Mouse (Mus musculus) embryonic fibroblast, embryonic 13.5 days (primary cell): ENCODE measurements around the gene Fbxo30.

Experiments used
- CTCF ChIP-seq: IDR thresholded peaks from 2 replicates; pipeline ENCODE4 v1.5.1; 2011; ENCODE audit warnings: mild to moderate bottlenecking, control low read depth, low read length, moderate library complexity, borderline replicate concordance; ENCODE audit not compliant: insufficient read depth
- POLR2A ChIP-seq: IDR thresholded peaks from 2 replicates; pipeline ENCODE4 v1.6.1; 2011; ENCODE audit warnings: low read depth, mild to moderate bottlenecking, control low read depth, low read length, moderate library complexity

GRCm38 (mm10) chr10:11326526-11326925 is 45.4 kb downstream of the Fbxo30 start:
- TF ChIP-seq CTCF: peak; percentile 37; the same call in 1 of the 2 replicates
- TF ChIP-seq POLR2A: no peak
